Mouse (Mus musculus) CD4-positive helper T cell, adult 2 months (primary cell): ENCODE measurements at regions not wholly inside any gene's neighbourhood (a gene's known extent, or its start where the extent isn't known, plus 50 kb on each side); places are given as distances from the start of the nearest gene placed in this dataset.
A peak's percentile ranks its signal among the peaks of the same experiment; 100 is the strongest.

ENCODE experiments used
- DNase-seq: peaks from one replicate; pipeline ENCODE4 v3.0.0-alpha.2; 2012; ENCODE audit warnings: low read depth, missing footprints, low spot score

- DNase-seq, result no peak
These were observed 446.5 kb downstream of the Pdgfc start for GRCm38 (mm10) chr3:81482742-81483141.

DNA sequence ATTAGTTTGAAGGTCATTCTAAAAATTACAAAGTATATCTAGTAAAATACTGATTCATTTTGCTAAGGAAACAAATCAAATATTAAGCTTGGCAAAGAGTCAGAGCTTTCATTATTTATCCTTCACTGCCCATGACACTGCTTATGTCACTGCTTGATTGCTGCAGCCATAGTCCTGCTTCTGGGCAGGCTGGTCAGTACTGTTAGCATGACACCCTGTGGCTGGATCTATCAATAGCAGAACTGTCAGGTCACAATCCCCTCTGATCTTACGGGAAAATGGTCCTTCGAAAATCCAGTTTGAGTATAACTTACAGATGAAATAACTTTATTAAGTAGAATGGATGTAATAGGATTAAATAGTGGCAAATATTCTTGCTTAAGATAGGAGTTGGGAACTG is 447.1 kb downstream of the Pdgfc start:
- no peak for DNase-seq

- DNase-seq, result no peak
These were observed 427.1 kb upstream of the Ctso start for GRCm38 (mm10) chr3:81505316-81505715.

DNA sequence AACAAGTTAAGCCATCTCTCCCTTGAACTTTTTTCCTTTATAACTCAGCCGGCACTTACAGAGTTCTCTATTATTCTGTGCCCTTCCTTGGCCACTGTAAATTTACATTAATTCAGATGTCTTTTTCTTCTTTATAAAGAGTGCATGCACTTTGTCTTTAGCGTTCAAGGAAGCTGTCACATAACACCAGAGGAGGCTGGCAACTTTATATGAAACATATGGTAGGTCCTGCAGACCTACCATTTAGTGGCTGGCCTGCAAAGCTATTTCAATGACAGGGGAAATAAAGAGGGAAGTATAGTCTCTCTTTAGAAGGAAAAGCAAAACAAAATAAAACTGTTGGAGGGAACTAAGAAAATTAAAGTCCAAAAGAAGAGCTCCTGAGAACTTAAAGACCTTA is 423.8 kb upstream of the Ctso start:
- no peak for DNase-seq

- no peak for DNase-seq
These were observed 410.6 kb upstream of the Ctso start for GRCm38 (mm10) chr3:81521804-81522203.

DNA sequence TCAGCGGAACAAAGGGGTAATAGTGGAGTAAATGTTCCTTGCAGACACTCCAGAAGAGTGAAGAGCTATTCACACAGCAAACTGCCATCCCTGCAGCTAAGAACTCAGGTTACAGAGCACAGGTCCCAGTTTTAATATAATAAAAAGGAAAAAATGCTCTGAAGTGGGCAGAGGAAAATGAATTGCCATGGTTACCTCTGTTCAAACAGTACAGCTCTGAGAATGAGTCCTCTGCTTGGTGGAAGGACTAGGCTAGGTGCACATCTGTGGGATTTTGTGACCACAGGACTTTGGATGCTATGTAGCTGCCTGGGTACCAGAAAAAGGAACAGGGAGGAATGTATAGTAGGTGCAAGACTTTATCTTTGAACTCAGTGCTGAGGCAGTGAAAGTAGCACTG is 401.5 kb upstream of the Ctso start:
- DNase-seq, result no peak

- DNase-seq, result no peak
These were observed 396.8 kb upstream of the Ctso start for GRCm38 (mm10) chr3:81535448-81536205.

DNA sequence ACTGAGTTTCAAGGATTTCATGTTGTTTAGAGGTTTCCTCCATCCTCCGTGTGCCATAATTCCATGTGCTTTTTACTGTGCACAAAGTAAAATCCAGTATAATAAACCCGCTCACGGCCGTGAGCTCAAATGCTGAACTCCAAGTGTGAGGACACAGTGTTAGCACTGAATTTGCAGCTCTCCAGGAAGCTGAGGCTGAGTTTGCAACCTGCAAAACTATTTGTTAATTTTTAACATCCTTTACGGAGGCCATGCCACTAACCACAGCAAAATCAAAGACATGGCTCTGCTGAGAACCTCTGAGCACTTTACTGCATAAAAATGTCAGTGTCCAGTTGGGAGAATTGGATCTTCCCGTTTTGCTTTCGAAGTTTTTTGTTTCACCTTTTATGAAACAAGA is 377.6 kb upstream of the Ctso start:
- DNase-seq, result no peak

GRCm38 (mm10) chr3:81562610-81563258 is 369.7 kb upstream of the Ctso start:
- DNase-seq, result no peak

GRCm38 (mm10) chr3:81563858-81564756 is 368.3 kb upstream of the Ctso start:
- no peak for DNase-seq

GRCm38 (mm10) chr3:81564757-81565063 is 367.7 kb upstream of the Ctso start:
- no peak for DNase-seq

DNA sequence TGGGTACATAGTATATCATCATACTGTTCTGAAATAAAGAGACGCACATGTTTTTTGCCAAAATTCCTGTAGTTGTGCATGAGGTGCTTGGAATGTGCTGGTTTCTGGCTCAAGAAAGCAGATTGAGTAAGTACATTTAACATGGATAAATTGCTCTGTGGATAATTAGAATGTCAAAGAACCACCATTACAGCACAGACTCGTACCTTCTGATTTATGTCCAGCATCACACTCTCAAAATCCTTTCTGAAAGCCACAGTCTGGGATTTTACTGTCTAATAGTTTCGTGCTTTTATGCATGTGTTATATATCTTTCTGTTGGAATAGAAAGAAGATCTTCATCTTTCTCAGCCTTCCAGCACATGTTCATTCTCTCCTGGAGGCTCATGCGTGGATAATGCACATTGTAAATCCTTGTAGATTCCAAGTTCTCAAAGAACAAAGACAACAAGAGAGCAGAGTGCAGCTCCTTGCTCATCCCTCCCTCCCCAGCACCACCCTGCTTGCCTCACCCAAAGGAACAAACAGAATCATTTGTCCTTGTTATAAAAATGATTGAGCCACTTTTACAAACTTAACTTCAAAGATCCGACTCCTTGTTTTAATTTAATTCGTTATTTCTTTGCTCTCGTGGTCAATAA is 348.9 kb upstream of the Ctso start:
- no peak for DNase-seq

DNA sequence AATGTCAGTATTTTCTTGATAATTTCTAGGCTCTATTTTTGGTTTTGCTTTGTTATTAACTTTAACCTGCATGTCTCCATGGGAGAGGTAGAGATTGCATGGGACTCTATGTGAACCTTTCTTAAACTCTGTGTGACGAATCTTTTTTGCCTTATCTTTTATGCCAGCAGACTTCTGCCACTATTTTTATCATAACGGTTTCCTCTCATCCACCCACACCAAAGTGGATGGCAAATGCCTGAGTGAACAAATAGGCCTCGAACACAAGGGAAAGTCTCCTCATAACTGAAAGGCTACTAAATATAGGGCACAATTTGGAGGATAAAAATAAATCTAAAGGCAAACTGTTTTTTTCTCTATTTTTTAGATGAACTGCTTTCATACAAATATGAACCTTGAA is 343.3 kb upstream of the Ctso start:
- no peak for DNase-seq

GRCm38 (mm10) chr3:81629157-81629556 is 303.2 kb upstream of the Ctso start:
- DNase-seq, result no peak

- DNase-seq, result peak; percentile 0
These were observed 273.9 kb upstream of the Ctso start for GRCm38 (mm10) chr3:81658490-81658889.

DNA sequence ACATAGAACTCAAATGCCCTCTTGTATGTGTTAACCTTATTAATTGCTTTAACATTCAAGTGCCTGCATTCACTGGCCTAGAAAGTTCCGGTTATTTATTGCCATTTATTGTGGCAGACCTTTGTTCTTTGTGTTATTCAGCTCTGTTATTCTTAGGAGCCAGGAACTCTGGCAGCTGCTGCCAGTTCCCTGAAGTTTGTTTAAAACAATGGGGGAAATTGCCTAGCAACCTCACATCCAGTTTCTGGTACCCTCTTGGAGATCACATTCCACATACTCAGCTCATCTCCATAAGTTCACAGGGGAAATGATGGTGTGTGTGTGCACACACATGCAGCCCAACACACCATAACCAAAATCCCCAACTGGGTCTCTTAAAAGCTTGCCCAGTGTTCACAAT is 270.8 kb upstream of the Ctso start:
- DNase-seq, result no peak

GRCm38 (mm10) chr3:81666262-81666661 is 266.1 kb upstream of the Ctso start:
- no peak for DNase-seq

DNA sequence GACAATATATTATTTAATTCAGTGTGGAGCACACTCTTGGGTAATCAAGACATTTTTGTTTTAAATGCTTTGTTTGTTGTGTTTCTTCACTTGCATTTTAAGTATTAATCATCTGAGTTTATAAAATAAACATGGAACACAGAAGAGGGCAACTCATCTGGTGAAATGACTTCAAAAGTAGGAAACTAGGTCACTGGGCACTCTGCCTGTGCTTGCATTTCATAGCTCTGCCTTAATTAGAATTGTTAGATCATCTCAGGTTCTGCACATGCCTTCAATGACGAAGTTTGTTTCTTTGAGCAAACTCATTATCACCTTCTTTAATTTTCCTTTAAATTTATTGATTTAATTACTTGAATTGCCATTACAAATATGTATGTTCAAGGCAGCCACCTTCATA is 255.8 kb upstream of the Ctso start:
- DNase-seq, result no peak

- DNase-seq, result no peak
These were observed 230.3 kb upstream of the Ctso start for GRCm38 (mm10) chr3:81701974-81702697.

- no peak for DNase-seq
These were observed 213.5 kb upstream of the Ctso start for GRCm38 (mm10) chr3:81718911-81719310.

GRCm38 (mm10) chr3:81735463-81735862 is 196.9 kb upstream of the Ctso start:
- no peak for DNase-seq
